Mouse (Mus musculus) CH12F3 (cell line): ENCODE results near the gene Gm5726.
"Not testable (repeated sequence)": the region's sequence is repeated elsewhere in the genome, so short reads cannot be mapped to it uniquely, and the experiment has no call there.

Experiments used
- in situ Hi-C: fragments of 300-500 bp; cut with MboI; formaldehyde crosslinking; loops from 2 replicates; pipeline ENCODE4 v1.14.3; 2020; ENCODE audit warnings: low sequenced_read_pairs

Gm5726 gene

DNA sequence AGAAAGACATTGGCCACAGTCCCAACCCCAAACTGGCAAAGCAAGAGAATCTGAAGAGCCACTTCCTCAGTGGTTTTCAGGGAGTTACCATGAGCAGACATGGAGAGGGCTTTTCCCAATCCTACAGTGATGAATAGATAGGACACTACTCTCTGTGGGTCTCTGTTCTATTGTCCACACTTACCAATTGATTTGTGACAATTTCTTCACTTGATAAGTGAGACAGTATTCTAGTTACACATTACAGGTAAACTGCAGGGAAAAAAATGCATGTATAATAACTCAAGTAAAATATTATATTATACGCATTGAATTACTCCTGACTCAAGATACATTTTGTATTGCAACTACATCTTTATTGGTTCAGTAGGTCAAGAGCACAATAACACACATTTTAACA is at the start of gene Gm5726:
Gene Gm5726 (minus strand): TSS at position 101 of the 400 bp plus-strand sequence.
- in situ Hi-C loops, result not testable (repeated sequence)

DNA sequence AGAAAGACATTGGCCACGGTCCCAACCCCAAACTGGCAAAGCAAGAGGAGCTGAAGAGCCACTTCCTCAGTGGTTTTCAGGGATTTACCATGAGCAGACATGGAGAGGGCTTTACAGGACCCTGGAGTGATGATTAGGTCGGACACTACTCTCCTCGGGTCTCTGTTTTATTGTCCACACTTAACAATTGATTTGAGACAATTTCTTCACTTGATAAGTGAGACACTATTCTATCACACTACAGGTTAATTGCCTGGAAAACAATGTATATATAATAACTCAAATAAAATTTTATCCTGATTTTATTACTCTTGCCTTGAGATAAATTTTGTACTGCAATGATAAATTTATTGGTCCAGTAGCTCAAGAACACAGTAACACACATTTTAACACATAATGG is 30.6 kb upstream of the Gm5726 start, which contains the start of gene Gm4141:
Gene Gm4141 (minus strand): TSS at position 101 of the 400 bp plus-strand sequence.
- in situ Hi-C loops, result not testable (repeated sequence)

DNA sequence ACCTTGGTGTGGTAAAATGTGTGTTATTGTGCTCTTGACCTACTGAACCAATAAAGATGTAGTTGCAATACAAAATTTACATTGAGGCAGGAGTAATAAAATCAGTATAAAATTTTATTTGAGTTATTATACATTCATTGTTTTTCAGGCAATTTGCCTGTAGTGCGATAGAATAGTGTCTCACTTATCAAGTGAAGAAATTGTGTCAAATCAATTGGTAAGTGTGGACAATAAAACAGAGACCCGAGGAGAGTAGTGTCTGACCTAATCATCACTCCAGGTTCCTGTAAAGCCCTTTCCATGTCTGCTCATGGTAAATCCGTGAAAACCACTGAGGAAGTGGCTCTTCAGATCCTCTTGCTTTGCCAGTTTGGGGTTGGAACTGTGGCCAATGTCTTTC is 12.0 kb downstream of the Gm5726 start, which contains the start of gene Vmn1r104:
Gene Vmn1r104 (plus strand): TSS at position 301 of the 400 bp plus-strand sequence.
- in situ Hi-C loops, result not testable (repeated sequence)

DNA sequence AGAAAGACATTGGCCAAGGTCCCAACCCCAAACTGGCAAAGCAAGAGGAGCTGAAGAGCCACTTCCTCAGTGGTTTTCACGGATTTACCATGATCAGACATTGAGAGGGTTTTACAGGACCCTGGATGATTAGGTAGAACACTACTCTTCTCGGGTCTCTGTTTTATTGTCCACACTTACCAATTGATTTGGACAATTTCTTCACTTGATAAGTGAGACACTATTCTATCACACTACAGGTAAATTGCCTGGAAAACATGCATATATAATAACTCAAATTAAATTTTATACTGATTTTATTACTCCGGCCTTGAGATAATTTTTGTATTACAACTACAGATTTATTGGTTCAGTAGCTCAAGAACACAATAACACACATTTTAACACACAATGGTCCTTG is 35.1 kb downstream of the Gm5726 start, which contains the start of gene Vmn1r103:
Gene Vmn1r103 (minus strand): TSS at position 101 of the 400 bp plus-strand sequence.
- in situ Hi-C loops, result not testable (repeated sequence)
